Mouse (Mus musculus): ENCODE data around the gene Akna.

Gene Akna

DNA sequence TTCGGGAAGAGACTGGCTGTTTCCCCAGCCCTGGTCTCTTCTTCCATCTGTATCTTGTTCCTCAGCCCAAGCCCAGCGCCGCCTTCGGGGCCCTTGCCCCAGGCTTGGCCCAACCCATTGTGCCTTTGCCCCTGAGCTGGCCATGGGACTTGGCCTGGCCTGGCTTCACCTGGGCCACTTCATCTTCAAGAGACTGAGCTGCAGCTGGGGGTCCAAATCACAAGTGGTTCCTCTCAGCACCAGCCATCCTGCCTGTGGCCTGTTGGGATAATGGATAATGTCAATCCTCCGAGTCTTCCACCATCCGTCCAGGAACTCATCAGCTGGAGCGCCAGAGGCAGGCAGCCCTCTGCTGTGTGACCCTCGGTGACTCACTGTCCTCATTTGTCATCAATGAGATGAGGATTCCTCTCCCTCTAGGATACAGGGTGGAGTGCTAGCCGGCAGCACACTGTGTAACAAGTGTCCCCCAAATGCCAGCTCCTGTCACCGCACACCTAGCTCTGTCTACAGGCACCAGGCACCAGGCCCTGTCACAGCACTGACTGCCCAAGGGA is 5.1 kb downstream of the Akna start:
- in situ Hi-C loops (cut with MboI; ENCODE audit: low pct_unique_long_range_greater_than_20kb in 1 of 2, low sequenced_read_pairs in 2 of 2, unreplicated experiment in 1 of 2): no loop called here

- in situ Hi-C loops (cut with MboI; ENCODE audit: low pct_unique_long_range_greater_than_20kb in 1 of 2, low sequenced_read_pairs in 2 of 2, unreplicated experiment in 1 of 2): no loop called here
Observed at GRCm38 (mm10) chr4:63391322-63391721, 11.8 kb downstream of the Akna start.

GRCm38 (mm10) chr4:63389887-63390528 is 13.1 kb downstream of the Akna start:
- in situ Hi-C loops (cut with MboI; ENCODE audit: low pct_unique_long_range_greater_than_20kb in 1 of 2, low sequenced_read_pairs in 2 of 2, unreplicated experiment in 1 of 2): no loop called here

DNA sequence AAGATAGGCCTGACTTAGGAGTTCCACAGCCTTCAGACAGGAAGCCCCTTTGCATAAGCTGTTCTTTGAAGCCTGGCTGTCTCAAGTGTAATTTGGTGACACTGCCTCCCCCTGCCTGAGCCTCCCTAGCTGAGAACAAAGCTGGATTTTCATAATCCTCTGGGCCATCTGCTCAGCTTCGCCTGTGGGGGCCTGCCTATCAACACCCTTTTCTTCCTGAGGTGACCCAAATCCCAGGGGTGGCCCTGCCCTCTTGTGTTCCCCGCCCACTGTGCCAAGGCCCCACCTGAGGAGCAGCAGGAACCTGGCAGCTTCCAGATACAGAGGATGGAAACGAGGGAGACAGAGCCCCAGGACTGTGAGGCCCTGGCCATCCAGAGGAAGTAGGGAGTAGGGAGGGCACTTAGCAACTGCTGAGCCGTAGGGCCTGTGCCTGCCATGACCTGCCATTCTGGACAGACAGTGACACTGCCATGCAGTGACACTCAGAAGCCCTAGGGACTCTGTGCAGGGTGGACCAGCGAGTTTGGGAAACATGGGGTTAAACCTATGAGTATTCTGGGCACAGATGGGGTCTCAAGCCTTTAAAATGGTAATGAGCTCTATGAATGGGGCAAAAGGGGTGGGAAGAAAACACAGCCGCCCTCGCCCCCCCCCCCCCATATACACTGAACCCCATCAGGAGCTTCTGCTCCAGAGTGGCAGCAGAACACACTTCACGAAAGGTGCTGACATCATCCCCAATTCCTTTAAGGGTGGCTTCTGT is 13.8 kb downstream of the Akna start:
- in situ Hi-C loops (cut with MboI; ENCODE audit: low pct_unique_long_range_greater_than_20kb in 1 of 2, low sequenced_read_pairs in 2 of 2, unreplicated experiment in 1 of 2): no loop called here

DNA sequence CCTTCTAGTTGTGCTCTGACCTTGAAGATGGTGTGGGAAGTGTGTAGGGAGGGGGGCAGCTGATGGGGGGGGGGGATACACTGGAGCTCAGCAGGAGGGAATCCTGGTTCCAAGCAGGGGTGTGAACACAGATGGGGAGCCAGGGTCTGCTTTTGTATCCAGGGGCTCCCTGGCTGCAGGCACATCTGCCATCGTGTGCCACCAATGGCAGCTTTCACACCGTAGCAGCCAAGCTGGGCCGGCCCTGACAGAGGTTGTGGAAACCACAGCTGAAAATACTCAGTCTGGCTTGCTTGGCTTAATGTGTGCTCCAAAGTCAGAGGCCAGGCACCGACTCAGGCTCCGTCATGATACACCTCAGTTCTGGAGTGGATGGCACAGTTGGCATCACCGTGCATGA is 15.1 kb downstream of the Akna start:
- in situ Hi-C loops (cut with MboI; ENCODE audit: low pct_unique_long_range_greater_than_20kb in 1 of 2, low sequenced_read_pairs in 2 of 2, unreplicated experiment in 1 of 2): no loop called here

GRCm38 (mm10) chr4:63385784-63386183 is 17.4 kb downstream of the Akna start:
- in situ Hi-C loops (cut with MboI; ENCODE audit: low pct_unique_long_range_greater_than_20kb in 1 of 2, low sequenced_read_pairs in 2 of 2, unreplicated experiment in 1 of 2): no loop called here

DNA sequence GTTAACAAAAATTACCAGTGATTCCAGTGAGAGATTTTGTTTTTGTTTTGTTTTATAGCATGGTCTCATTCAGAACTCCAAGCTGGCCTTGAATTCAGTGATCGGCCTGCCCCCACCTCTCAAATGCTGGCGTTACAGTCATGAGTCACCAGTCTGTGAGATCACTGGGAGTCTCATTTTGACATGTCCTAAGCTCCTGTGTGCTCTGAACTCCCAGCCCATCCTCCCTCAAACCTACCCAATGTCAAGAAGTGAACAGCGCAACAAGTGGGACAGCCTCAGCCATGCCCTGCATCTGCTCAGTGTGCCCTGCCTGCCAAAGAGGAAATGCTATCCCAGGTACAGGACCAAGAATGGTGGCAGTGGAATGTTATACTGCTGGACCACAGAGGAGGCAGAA is 17.9 kb downstream of the Akna start:
- in situ Hi-C loops (cut with MboI; ENCODE audit: low pct_unique_long_range_greater_than_20kb in 1 of 2, low sequenced_read_pairs in 2 of 2, unreplicated experiment in 1 of 2): no loop called here

GRCm38 (mm10) chr4:63384262-63384661 is 18.9 kb downstream of the Akna start:
- in situ Hi-C loops (cut with MboI; ENCODE audit: low pct_unique_long_range_greater_than_20kb in 1 of 2, low sequenced_read_pairs in 2 of 2, unreplicated experiment in 1 of 2): no loop called here

GRCm38 (mm10) chr4:63383474-63383873 is 19.7 kb downstream of the Akna start:
- in situ Hi-C loops (cut with MboI; ENCODE audit: low pct_unique_long_range_greater_than_20kb in 1 of 2, low sequenced_read_pairs in 2 of 2, unreplicated experiment in 1 of 2): no loop called here

GRCm38 (mm10) chr4:63382676-63383369 is 20.3 kb downstream of the Akna start:
- in situ Hi-C loops (cut with MboI; ENCODE audit: low pct_unique_long_range_greater_than_20kb in 1 of 2, low sequenced_read_pairs in 2 of 2, unreplicated experiment in 1 of 2): no loop called here

DNA sequence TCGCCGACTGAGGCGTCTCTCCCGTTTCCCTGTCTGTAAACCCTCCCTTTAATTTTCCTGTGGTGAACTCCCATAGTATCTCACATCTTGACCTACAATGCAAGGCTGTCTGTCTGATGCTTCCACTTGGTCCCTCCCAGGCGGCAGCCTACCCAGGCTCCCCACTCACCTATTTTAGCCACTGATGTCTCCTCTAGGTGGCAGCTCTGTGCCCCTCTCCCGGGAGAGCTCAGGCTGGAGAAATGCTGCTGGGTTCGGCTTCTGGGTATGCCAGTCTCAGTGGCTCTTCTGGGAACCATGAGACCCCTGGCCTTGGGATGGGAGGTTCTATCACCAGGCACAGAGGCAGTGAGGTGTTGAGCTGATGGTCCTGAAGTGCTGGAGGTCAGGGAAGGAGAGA is 25.7 kb downstream of the Akna start:
- in situ Hi-C loops (cut with MboI; ENCODE audit: low pct_unique_long_range_greater_than_20kb in 1 of 2, low sequenced_read_pairs in 2 of 2, unreplicated experiment in 1 of 2): no loop called here

DNA sequence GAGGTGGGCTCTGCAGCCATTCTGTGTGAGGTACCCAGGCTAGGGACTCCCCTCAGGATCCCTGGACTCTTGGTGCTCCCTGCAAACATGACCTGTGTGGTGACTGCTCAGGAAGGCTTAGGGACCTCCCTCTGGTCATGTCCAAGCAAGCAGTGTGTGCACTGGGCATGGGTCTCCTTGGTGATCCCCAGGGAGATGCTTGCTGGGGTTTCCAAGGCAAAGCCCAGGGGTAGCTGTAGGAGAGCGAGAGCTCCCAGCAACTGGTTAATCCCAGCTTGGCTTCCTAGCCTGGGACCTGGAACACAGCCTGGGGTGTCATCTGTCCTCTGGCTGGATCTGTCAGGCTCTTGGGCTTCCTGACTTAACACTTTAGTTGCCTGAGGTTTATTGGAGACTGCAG is 27.8 kb downstream of the Akna start:
- in situ Hi-C loops (cut with MboI; ENCODE audit: low pct_unique_long_range_greater_than_20kb in 1 of 2, low sequenced_read_pairs in 2 of 2, unreplicated experiment in 1 of 2): no loop called here

DNA sequence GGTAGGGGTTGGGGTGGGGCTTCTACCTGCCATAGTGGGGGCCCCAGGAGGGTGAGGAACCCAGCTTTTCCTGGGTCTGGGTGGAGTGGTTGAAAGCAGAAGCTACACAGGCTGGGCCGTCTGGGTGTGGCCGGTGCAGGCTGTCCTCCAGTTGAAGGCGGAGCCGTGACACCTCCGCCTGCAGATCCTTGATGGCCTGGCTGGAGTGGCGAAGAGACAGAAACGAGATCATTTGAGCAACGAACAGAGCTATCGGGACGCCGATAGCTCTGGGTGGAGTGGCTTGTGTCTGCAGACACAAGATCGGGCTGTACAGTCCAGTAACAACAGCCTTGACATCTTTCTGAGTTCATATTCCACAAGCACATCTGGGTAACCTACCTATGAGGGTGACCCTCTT is 28.8 kb downstream of the Akna start:
- in situ Hi-C loops (cut with MboI; ENCODE audit: low pct_unique_long_range_greater_than_20kb in 1 of 2, low sequenced_read_pairs in 2 of 2, unreplicated experiment in 1 of 2): loop anchor here in 1 of 2 experiments (25.0 kb wide), 1 partner anchor 563 kb away; no protein-coding TSS in a partner anchor

GRCm38 (mm10) chr4:63373404-63373803 is 29.8 kb downstream of the Akna start:
- in situ Hi-C loops (cut with MboI; ENCODE audit: low pct_unique_long_range_greater_than_20kb in 1 of 2, low sequenced_read_pairs in 2 of 2, unreplicated experiment in 1 of 2): loop anchor here in 1 of 2 experiments (25.0 kb wide), 1 partner anchor 564 kb away; no protein-coding TSS in a partner anchor

- in situ Hi-C loops (cut with MboI; ENCODE audit: low pct_unique_long_range_greater_than_20kb in 1 of 2, low sequenced_read_pairs in 2 of 2, unreplicated experiment in 1 of 2): loop anchor here in 1 of 2 experiments (25.0 kb wide), 1 partner anchor 565 kb away; no protein-coding TSS in a partner anchor
Observed at GRCm38 (mm10) chr4:63371890-63372289, 31.3 kb downstream of the Akna start.

- in situ Hi-C loops (cut with MboI; ENCODE audit: low pct_unique_long_range_greater_than_20kb in 1 of 2, low sequenced_read_pairs in 2 of 2, unreplicated experiment in 1 of 2): loop anchor here in 1 of 2 experiments (25.0 kb wide), 1 partner anchor 566 kb away; no protein-coding TSS in a partner anchor
Observed at GRCm38 (mm10) chr4:63370897-63371296, 32.3 kb downstream of the Akna start.

DNA sequence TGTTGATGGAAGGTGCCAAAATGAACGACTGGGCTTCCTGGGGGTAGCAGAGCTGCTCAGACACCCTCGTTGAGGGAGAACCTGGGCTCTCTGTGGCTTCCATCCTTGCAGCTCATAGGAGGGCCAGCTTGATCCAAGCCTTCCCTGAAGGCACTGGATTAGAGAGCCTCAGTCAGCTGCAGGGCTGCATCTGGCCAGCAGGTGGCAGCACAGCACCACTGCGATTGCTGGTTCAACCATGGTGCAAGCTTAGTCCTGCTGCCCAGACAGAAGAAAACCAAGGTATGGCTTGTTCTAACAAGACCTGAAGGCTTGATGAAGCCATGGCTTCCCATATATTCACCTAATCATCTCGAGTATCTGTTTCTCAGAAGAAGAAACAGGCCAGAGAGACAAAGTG is 34.6 kb downstream of the Akna start:
- in situ Hi-C loops (cut with MboI; ENCODE audit: low pct_unique_long_range_greater_than_20kb in 1 of 2, low sequenced_read_pairs in 2 of 2, unreplicated experiment in 1 of 2): loop anchor here in 1 of 2 experiments (25.0 kb wide), 1 partner anchor 569 kb away; no protein-coding TSS in a partner anchor

DNA sequence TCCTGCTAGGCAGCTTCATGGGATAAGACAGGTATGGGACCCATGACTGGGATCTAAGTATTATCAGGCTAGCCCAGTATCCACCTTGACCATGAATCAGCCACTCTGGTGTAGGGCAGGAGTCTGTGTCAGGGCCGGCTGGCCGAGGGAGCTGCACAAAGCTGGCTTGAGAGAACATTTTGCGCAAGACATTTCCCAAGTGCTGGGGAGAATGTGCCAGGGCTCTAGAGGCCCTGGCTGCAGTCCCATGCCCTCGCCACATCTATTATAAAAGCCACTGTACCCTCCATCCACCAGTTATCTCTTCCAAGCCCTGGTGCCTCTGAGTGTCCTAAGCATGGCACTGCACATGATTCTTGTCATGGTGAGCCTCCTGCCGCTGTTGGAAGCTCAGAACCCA is 41.0 kb downstream of the Akna start, which contains the start of gene Orm2:
Gene Orm2, plus strand, starts transcription at position 300 of the 400 bp plus-strand sequence.
- in situ Hi-C loops (cut with MboI; ENCODE audit: low pct_unique_long_range_greater_than_20kb in 1 of 2, low sequenced_read_pairs in 2 of 2, unreplicated experiment in 1 of 2): loop anchor here in 1 of 2 experiments (25.0 kb wide), 1 partner anchor 575 kb away; no protein-coding TSS in a partner anchor

DNA sequence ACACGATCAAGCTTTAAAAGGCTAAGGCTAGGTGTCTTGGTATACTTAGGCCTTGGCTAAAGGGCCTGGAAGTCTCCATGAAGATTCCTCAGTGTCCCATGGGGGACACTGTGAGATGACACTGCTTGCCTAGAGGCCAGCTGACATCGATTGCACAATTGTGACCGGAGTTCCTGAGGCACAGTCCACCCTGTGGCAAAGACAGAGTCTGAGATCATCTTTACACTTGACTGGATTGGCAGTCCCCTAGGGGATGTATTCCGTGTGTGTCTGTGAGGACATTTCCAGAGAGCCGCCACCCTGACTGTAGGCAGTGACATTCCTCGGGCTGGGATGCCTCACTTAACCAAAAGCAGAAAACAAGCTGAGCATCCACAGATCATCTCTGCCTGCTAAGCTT is 43.3 kb downstream of the Akna start:
- in situ Hi-C loops (cut with MboI; ENCODE audit: low pct_unique_long_range_greater_than_20kb in 1 of 2, low sequenced_read_pairs in 2 of 2, unreplicated experiment in 1 of 2): loop anchor here in 1 of 2 experiments (25.0 kb wide), 1 partner anchor 577 kb away; no protein-coding TSS in a partner anchor
